ENCODE assay signal across 16 mouse cellular contexts in genomic region chr16:6042766-6043165, GRCm38 (mm10).
DNase-seq lines count a peak whose midpoint lies in the region; TF ChIP-seq lines count a peak whose summit lies in the region.
"Had no signal": no experiment of that assay in that cellular context is flagged by ENCODE, and none has a peak within 500 bp of the region (broad histone marks: within the 10 kb centered on the region; RNA-seq: fewer than 3 reads in every experiment).

No protein-coding gene starts in this region.

- no peak overlapping the region for H3K4me3 ChIP-seq in layer of hippocampus, adult 2 months
- H3K4me3 ChIP-seq: gastrocnemius, adult 2 months; neural tube, embryonic 15.5 days had no signal

- no peak for TF ChIP-seq CTCF in layer of hippocampus, adult 2 months (conservative IDR thresholded peaks at IDR 0.05)

- intact Hi-C loops in left cerebral cortex, postnatal 4 days (cut with DNase I) = no loop called here

- DNase-seq in adrenal gland, adult 2 months = peak; percentile 6
- DNase-seq in adrenal gland, postnatal 4 days (ENCODE audit: low spot score in 2 of 2) = no peak
- DNase-seq in left cerebral cortex, adult 11 months (ENCODE audit: low spot score) = peak; percentile 33
- no peak for DNase-seq in left cerebral cortex, postnatal 4 days
- peak; percentile 39 to 60 for DNase-seq in layer of hippocampus, adult 2 months (ENCODE audit: low spot score in 2 of 2)
- DNase-seq in right cerebral cortex, postnatal 25 days = peak; percentile 65
- DNase-seq in ovary, postnatal 36 days (ENCODE audit: low spot score) = no peak
- no peak for DNase-seq in spleen, postnatal 10 days (ENCODE audit: low spot score in 2 of 2)
- DNase-seq: cerebellum, adult 18-20 months; gastrocnemius, adult 2 months; heart, postnatal 36 days; kidney, postnatal 25 days; lung, postnatal 14 days; thymus, postnatal 4 days had no signal

- no peak overlapping the region for H3K27ac ChIP-seq in layer of hippocampus, adult 2 months
- H3K27ac ChIP-seq: gastrocnemius, adult 2 months; liver, embryonic 14.5 days; neural tube, embryonic 15.5 days had no signal

Comparison
In these comparisons a context has a peak if more than half of its experiments do, and no peak if none do; other contexts are left out.
1. DNase-seq: peak in adrenal gland, adult 2 months (single experiment), left cerebral cortex, adult 11 months (single experiment), layer of hippocampus, adult 2 months (2 of 2) and right cerebral cortex, postnatal 25 days (single experiment); none in adrenal gland, postnatal 4 days (0 of 2), left cerebral cortex, postnatal 4 days (single experiment), ovary, postnatal 36 days (single experiment) and spleen, postnatal 10 days (0 of 2).